Mouse (Mus musculus) right cerebral cortex, postnatal 25 days (tissue): ENCODE measurements around the gene Olfr584.

Experiments used
- DNase-seq: peaks from one replicate; pipeline ENCODE4 v3.0.0; 2022

Gene Olfr584

GRCm38 (mm10) chr7:103081585-103081984 is at the start of gene Olfr584:
Gene Olfr584, plus strand, starts transcription at chr7:103081885.
- DNase-seq, result no peak

- no peak for DNase-seq
Measured at GRCm38 (mm10) chr7:103037724-103038123, 44.0 kb upstream of the Olfr584 start, which contains the start of gene Olfr582. Gene Olfr582, plus strand, starts transcription at chr7:103038024.

GRCm38 (mm10) chr7:103051000-103051399 is 30.7 kb upstream of the Olfr584 start, which contains the start of gene Olfr583:
Gene Olfr583, plus strand, starts transcription at chr7:103051300.
- no peak for DNase-seq

- DNase-seq, result no peak
Measured at GRCm38 (mm10) chr7:103097420-103097819, 15.7 kb downstream of the Olfr584 start, which contains the start of gene Olfr585. Gene Olfr585, plus strand, starts transcription at chr7:103097720.

GRCm38 (mm10) chr7:103119406-103119805 is 37.7 kb downstream of the Olfr584 start:
- no peak for DNase-seq

GRCm38 (mm10) chr7:103125538-103125937 is 43.9 kb downstream of the Olfr584 start, which contains the start of gene Olfr586:
Gene Olfr586, minus strand, starts transcription at chr7:103125638.
- DNase-seq, result no peak
